Mouse (Mus musculus) frontal cortex, postnatal 14 days (tissue): ENCODE measurements around the gene Gm20441.
"Not testable (repeated sequence)": the region's sequence is repeated elsewhere in the genome, so short reads cannot be mapped to it uniquely, and the experiment has no call there.

ENCODE experiments used
- DNase-seq, 2 experiments: peaks; one replicate each; pipeline ENCODE4 v3.0.0; 2022; ENCODE audit warnings: low spot score in 2 of 2

Gm20441 gene

GRCm38 (mm10) chr10:75779206-75780174 is 1.3 kb downstream of the Gm20441 start:
- DNase-seq, result no peak

GRCm38 (mm10) chr10:75777885-75778284 is 2.9 kb downstream of the Gm20441 start:
- no peak for DNase-seq

- no peak for DNase-seq
Observed at GRCm38 (mm10) chr10:75776562-75776961, 4.2 kb downstream of the Gm20441 start.

GRCm38 (mm10) chr10:75774587-75774986 is 6.2 kb downstream of the Gm20441 start:
- no peak for DNase-seq

GRCm38 (mm10) chr10:75774102-75774501 is 6.7 kb downstream of the Gm20441 start:
- DNase-seq, result no peak

- peak; percentile 65 to 72 for DNase-seq
Observed at GRCm38 (mm10) chr10:75772795-75773664, 7.7 kb downstream of the Gm20441 start, which contains the start of gene Ddt. Gene Ddt (minus strand): TSS chr10:75773414.

GRCm38 (mm10) chr10:75767756-75768155 is 13.0 kb downstream of the Gm20441 start:
- DNase-seq, result not testable (repeated sequence)

GRCm38 (mm10) chr10:75766856-75767255 is 13.9 kb downstream of the Gm20441 start:
- no peak for DNase-seq

GRCm38 (mm10) chr10:75764519-75765473 is 16.0 kb downstream of the Gm20441 start:
- peak in 1 of 2 experiments; percentile 36 for DNase-seq

- peak; percentile 97 for DNase-seq
Observed at GRCm38 (mm10) chr10:75763682-75764518, 16.9 kb downstream of the Gm20441 start, which contains the start of gene Cabin1. Gene Cabin1 (minus strand): TSS chr10:75764341.

- DNase-seq, result no peak
Observed at GRCm38 (mm10) chr10:75762413-75762812, 18.3 kb downstream of the Gm20441 start.

- DNase-seq, result no peak
Observed at GRCm38 (mm10) chr10:75760311-75760710, 20.4 kb downstream of the Gm20441 start.

GRCm38 (mm10) chr10:75756719-75757118 is 24.0 kb downstream of the Gm20441 start:
- DNase-seq, result no peak

GRCm38 (mm10) chr10:75744017-75744416 is 36.7 kb downstream of the Gm20441 start:
- DNase-seq, result peak; percentile 71 to 80

- DNase-seq, result peak; percentile 54 to 64
Observed at GRCm38 (mm10) chr10:75743369-75743768, 37.4 kb downstream of the Gm20441 start.

GRCm38 (mm10) chr10:75740866-75741265 is 39.9 kb downstream of the Gm20441 start:
- no peak for DNase-seq

GRCm38 (mm10) chr10:75725449-75725848 is 55.3 kb downstream of the Gm20441 start:
- no peak for DNase-seq
